Mouse (Mus musculus): ENCODE results near the gene Mtus2.

DNA sequence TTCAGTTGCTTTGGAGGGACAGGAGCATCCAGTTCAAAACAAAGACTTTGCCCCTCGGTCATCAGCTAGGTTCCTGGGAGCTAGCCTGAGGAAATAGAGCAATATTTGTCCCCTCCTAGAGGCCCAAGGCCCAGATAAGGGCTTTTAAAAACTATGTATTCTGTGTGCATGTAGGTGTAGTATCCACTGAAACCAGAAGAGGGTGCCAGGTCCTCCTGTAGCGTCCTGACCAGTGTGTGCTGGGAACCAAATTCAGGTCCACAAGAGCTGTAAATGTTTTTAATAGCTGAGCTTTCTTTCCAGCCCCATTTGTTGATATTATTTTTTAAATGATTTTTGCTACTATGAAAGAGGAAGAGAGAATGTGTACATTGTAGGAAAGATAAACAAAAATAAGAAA, 347.0 kb downstream of the Mtus2 start:
- TF ChIP-seq POLR2A (IDR thresholded peaks at IDR 0.05; ENCODE audit: borderline replicate concordance, low read depth, low read length) (no peak), CTCF (IDR thresholded peaks at IDR 0.05; ENCODE audit: low read depth, low read length) (no peak)

Measured in bone marrow macrophage, adult 2 months (primary cell).